Mouse (Mus musculus): ENCODE measurements at regions not wholly inside any gene's neighbourhood (a gene's known extent, or its start where the extent isn't known, plus 50 kb on each side); places are given as distances from the start of the nearest gene placed in this dataset.

GRCm38 (mm10) chr10:20780946-20781345 lies 56.1 kb upstream of the Pde7b start:
- in situ Hi-C loops (cut with MboI, MseI), result no loop called here

DNA sequence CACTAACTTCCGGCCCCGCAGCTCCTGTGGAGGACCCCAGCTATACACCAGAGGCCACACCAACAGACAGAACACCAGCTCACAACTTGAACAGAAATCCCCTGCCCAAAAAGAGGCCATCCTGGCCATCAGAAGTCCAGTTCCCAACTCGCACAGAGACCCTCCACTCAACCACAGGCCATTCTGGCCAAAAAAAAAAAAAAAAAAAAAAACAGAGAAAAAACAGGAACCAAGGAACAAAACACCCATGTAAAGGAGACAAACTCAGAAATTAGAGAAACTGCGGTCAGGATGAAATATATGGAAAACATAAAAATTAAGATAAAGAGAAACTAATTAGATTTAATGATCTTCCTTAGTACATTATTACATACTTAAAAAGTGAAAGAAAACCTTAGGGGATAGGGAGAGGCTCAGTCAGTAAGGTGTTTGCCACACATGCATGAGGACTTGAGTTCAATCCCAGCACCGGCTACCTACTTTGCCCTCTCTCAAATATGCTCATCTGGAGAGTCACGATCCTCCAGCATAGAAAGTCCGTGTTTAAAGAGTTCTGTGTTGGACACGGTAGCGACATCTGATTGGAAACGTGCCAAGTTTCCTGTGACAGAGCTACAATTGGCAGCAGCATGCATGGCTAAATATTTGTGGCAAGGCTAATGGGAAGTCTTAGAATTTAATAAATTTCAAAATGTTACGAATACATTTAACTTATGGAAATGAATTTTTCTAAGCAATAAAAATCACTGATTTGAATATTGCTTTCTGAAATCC lies 51.9 kb upstream of the Pde7b start:
- in situ Hi-C loops (cut with MboI, MseI), result no loop called here

- in situ Hi-C loops (cut with MboI, MseI), result no loop called here
Observed at GRCm38 (mm10) chr10:20775731-20776429, 51.0 kb upstream of the Pde7b start.
